In the genomic region with DNA sequence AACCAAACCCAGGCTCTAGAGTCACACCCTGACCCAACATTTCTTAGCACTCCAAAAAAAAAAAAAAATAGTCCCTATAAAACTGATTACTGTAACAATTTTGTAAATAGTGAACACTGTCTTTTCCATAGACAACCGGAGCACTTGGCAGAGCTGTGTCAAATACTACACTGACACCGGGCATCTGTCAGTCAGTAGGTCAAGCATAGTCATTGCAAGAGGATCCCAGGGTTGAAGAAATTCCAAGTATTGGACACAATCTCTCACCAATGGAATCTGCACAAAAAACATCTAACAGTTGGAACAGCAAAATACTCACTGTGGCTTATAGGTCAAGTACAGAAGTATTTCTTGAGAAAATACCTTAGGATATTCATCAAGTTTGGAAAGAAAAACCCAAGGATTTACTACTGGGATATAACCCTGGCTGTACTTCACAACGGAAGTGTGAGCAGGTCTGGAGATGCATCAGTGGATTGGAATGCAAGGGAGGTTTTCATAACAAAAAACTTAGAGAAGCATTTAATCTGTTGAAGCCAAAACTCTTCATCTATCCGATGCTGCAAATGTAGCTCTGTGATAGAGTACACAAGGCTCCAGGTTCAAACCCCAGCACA, we compare ENCODE assay signal across 29 mouse cellular contexts. TPM values are rescaled to one million over a fixed set of nuclear protein-coding genes. Genes with fewer than 3 reads are reported as not detected.
A peak's percentile ranks its signal among the peaks of the same experiment; 100 is the strongest.
DNase-seq lines count a peak whose midpoint lies in the region; ATAC-seq and TF ChIP-seq lines count a peak whose summit lies in the region.
"Had no signal": no experiment of that assay in that cellular context is flagged by ENCODE, and none has a peak within 500 bp of the region (broad histone marks: within the 10 kb centered on the region; RNA-seq: fewer than 3 reads in every experiment).

No protein-coding gene starts in this region.

- H3K4me3 ChIP-seq in kidney, embryonic 16.5 days (ENCODE audit: low read length) = no peak overlapping the region
- H3K4me3 ChIP-seq in kidney, adult 2 months (ENCODE audit: insufficient read depth, low read depth, low read length) = no peak overlapping the region
- H3K4me3 ChIP-seq in hindbrain, embryonic 13.5 days = no peak overlapping the region
- H3K4me3 ChIP-seq: forebrain, embryonic 10.5 days; forebrain, embryonic 13.5 days; heart, adult 2 months; heart, embryonic 10.5 days; heart, embryonic 13.5 days; hindbrain, embryonic 15.5 days had no signal

- H3K27ac ChIP-seq in kidney, embryonic 16.5 days (ENCODE audit: low read length) = peak overlapping the region; percentile 46; the same call in 1 of the 2 replicates
- H3K27ac ChIP-seq in kidney, adult 2 months (ENCODE audit: insufficient read depth, low read depth, low read length) = no peak overlapping the region
- H3K27ac ChIP-seq in hindbrain, embryonic 13.5 days = no peak overlapping the region
- H3K27ac ChIP-seq: forebrain, embryonic 10.5 days; forebrain, embryonic 13.5 days; heart, adult 2 months; heart, embryonic 10.5 days; heart, embryonic 13.5 days; hindbrain, embryonic 15.5 days had no signal

- H3K36me3 ChIP-seq in kidney, embryonic 16.5 days (ENCODE audit: insufficient read depth, low read length) = no peaks in the 10 kb centered on the region
- H3K36me3 ChIP-seq in kidney, adult 2 months (ENCODE audit: control insufficient read depth, insufficient read depth, low read length) = no peaks in the 10 kb centered on the region
- H3K36me3 ChIP-seq in hindbrain, embryonic 13.5 days = no peaks in the 10 kb centered on the region
- H3K36me3 ChIP-seq: forebrain, embryonic 10.5 days; G1E; heart, embryonic 10.5 days; heart, embryonic 13.5 days; hindbrain, embryonic 15.5 days had no signal

- no peak for TF ChIP-seq CTCF in kidney, adult 2 months (conservative IDR thresholded peaks at IDR 0.05; ENCODE audit: insufficient read depth, insufficient read length, low read depth, low read length)

- no peak for DNase-seq in kidney, adult 2 months
- DNase-seq in 3T3-L1 (ENCODE audit: low read depth, low spot score) (peak; percentile 79), NIH3T3 (ENCODE audit: low read depth) (peak; percentile 24)
- DNase-seq in left cerebral cortex, adult 9 months (ENCODE audit: low spot score in 2 of 2) = no peak
- DNase-seq: adrenal gland, postnatal 10 days; adrenal gland, postnatal 36 days; B cell, adult 2 months; cerebellum, adult 18-20 months; cerebellum, adult 9-10 months; cerebellum, postnatal 14 days; gastrocnemius, postnatal 10 days; gastrocnemius, postnatal 36 days; heart, adult 2 months; heart, postnatal 14 days; heart, postnatal 4 days had no signal

- peak; percentile 73; the same call in 1 of the 2 replicates for ATAC-seq in kidney, embryonic 16.5 days (ENCODE audit: low FRiP score, low TSS enrichment)
- no peak for ATAC-seq in hindbrain, embryonic 13.5 days (ENCODE audit: low FRiP score)
- ATAC-seq: forebrain, embryonic 13.5 days; forebrain, embryonic 16.5 days had no signal

- H3K4me1 ChIP-seq in kidney, embryonic 16.5 days (ENCODE audit: insufficient read depth, low read length) = no peaks in the 10 kb centered on the region
- no peaks in the 10 kb centered on the region for H3K4me1 ChIP-seq in kidney, adult 2 months (ENCODE audit: control insufficient read depth, insufficient read depth, low read length)
- no peaks in the 10 kb centered on the region for H3K4me1 ChIP-seq in hindbrain, embryonic 13.5 days (replicated peaks)
- H3K4me1 ChIP-seq: forebrain, embryonic 10.5 days; forebrain, embryonic 13.5 days; heart, embryonic 10.5 days; heart, embryonic 13.5 days; hindbrain, embryonic 15.5 days had no signal

- 24% methylated on average over 4 of the region's 4 CpGs for WGBS in kidney, embryonic 16.5 days
- WGBS in kidney, adult 2 months = 28% methylated on average over 4 of the region's 4 CpGs
- WGBS in hindbrain, embryonic 13.5 days = 83% methylated on average over 4 of the region's 4 CpGs

- H3K27me3 ChIP-seq in kidney, embryonic 16.5 days (ENCODE audit: insufficient read depth, low read length) = no peaks in the 10 kb centered on the region
- no peaks in the 10 kb centered on the region for H3K27me3 ChIP-seq in kidney, adult 2 months (replicated peaks; ENCODE audit: control insufficient read depth, insufficient read depth, low read length)
- H3K27me3 ChIP-seq in hindbrain, embryonic 13.5 days = no peaks in the 10 kb centered on the region
- H3K27me3 ChIP-seq: CH12.LX; forebrain, embryonic 13.5 days; heart, embryonic 13.5 days; hindbrain, embryonic 15.5 days had no signal

- no peaks in the 10 kb centered on the region for H3K9me3 ChIP-seq in kidney, embryonic 16.5 days (ENCODE audit: low read length)
- no peaks in the 10 kb centered on the region for H3K9me3 ChIP-seq in hindbrain, embryonic 13.5 days
- H3K9me3 ChIP-seq: forebrain, embryonic 10.5 days; forebrain, embryonic 13.5 days; G1E; heart, embryonic 10.5 days; heart, embryonic 13.5 days; hindbrain, embryonic 15.5 days had no signal

- H3K4me2 ChIP-seq in kidney, embryonic 16.5 days (replicated peaks; ENCODE audit: low read depth, low read length) = no peak overlapping the region
- H3K4me2 ChIP-seq in hindbrain, embryonic 13.5 days = no peak overlapping the region
- H3K4me2 ChIP-seq: forebrain, embryonic 13.5 days; heart, embryonic 13.5 days; hindbrain, embryonic 15.5 days had no signal

- no peak for TF ChIP-seq POLR2A in kidney, adult 2 months (IDR thresholded peaks at IDR 0.05; ENCODE audit: low read depth, low read length)

- no peak overlapping the region for H3K9ac ChIP-seq in kidney, embryonic 16.5 days (replicated peaks; ENCODE audit: low read length)
- H3K9ac ChIP-seq in hindbrain, embryonic 13.5 days = no peak overlapping the region
- H3K9ac ChIP-seq: forebrain, embryonic 13.5 days; heart, embryonic 13.5 days; hindbrain, embryonic 15.5 days had no signal

RNA-seq across cellular contexts. Expression of a gene that starts 5.6 kb away (rescaled TPM):
- polyA plus RNA-seq in kidney, embryonic 16.5 days (2015; fragmentation: Nextera tagmentation; extraction: Ambion mirVana) = not detected in 2 replicates
- polyA plus RNA-seq in kidney, adult 2 months (2012; rRNA removed) = not detected in 2 replicates
- polyA plus RNA-seq in hindbrain, embryonic 13.5 days (2015; fragmentation: Nextera tagmentation; extraction: Ambion mirVana) = not detected in 2 replicates
- polyA plus RNA-seq: embryonic facial prominence, embryonic 11.5 days; embryonic facial prominence, embryonic 14.5 days; forebrain, embryonic 10.5 days; forebrain, embryonic 13.5 days; forebrain, embryonic 16.5 days; G1E; heart, adult 2 months; heart, embryonic 10.5 days; heart, embryonic 13.5 days; hindbrain, embryonic 11.5 days; hindbrain, embryonic 15.5 days had no signal

RNA-seq across cellular contexts. Expression of a gene that starts 20.9 kb away (rescaled TPM):
- polyA plus RNA-seq in kidney, embryonic 16.5 days (2015; fragmentation: Nextera tagmentation; extraction: Ambion mirVana) = not detected in 2 replicates
- not detected in 2 replicates for polyA plus RNA-seq in kidney, adult 2 months (2012; rRNA removed)
- polyA plus RNA-seq in hindbrain, embryonic 13.5 days (2015; fragmentation: Nextera tagmentation; extraction: Ambion mirVana) = not detected in 2 replicates
- polyA plus RNA-seq: embryonic facial prominence, embryonic 11.5 days; embryonic facial prominence, embryonic 14.5 days; forebrain, embryonic 10.5 days; forebrain, embryonic 13.5 days; forebrain, embryonic 16.5 days; G1E; heart, adult 2 months; heart, embryonic 10.5 days; heart, embryonic 13.5 days; heart, embryonic 16.5 days; hindbrain, embryonic 11.5 days; hindbrain, embryonic 15.5 days had no signal

Comparison
In these comparisons a context has a peak if more than half of its experiments do, and no peak if none do; other contexts are left out.
1. DNase-seq: peak in 3T3-L1 (single experiment) and NIH3T3 (single experiment); none in kidney, adult 2 months (single experiment) and left cerebral cortex, adult 9 months (0 of 2).